8 mouse cellular contexts compared by ENCODE assay signal in genomic region chr3:129879131-129879757, GRCm38 (mm10). TPM values are rescaled to one million over a fixed set of nuclear protein-coding genes. Genes with fewer than 3 reads are reported as not detected.
A peak's percentile ranks its signal among the peaks of the same experiment; 100 is the strongest.
DNase-seq lines count a peak whose midpoint lies in the region; ATAC-seq and TF ChIP-seq lines count a peak whose summit lies in the region.

No protein-coding gene starts in this region.

- peak overlapping the region; percentile 84 for H3K9ac ChIP-seq in forebrain, embryonic 16.5 days (replicated peaks; ENCODE audit: low read depth, low read length)
- H3K9ac ChIP-seq in hindbrain, postnatal 0 days (replicated peaks; ENCODE audit: low read length): peak overlapping the region; percentile 79
- H3K9ac ChIP-seq in liver, embryonic 13.5 days: peak overlapping the region; percentile 85

- ATAC-seq in erythroblast, adult 5-6 weeks (replicated peaks; ENCODE audit: low FRiP score, poor library complexity, severe bottlenecking): no peak
- peak; percentile 48 for ATAC-seq in forebrain, embryonic 16.5 days
- peak; percentile 54 for ATAC-seq in hindbrain, postnatal 0 days
- ATAC-seq in liver, embryonic 13.5 days (ENCODE audit: low read depth): peak; percentile 35
- no peak for ATAC-seq in activated CD4-positive, CD25-positive, alpha-beta regulatory T cell, adult 4 months

- H3K4me3 ChIP-seq in erythroblast, embryonic 14.5 days (replicated peaks): peak overlapping the region; percentile 86
- H3K4me3 ChIP-seq in forebrain, embryonic 16.5 days (replicated peaks; ENCODE audit: low read length): peak overlapping the region; percentile 80
- H3K4me3 ChIP-seq in hindbrain, postnatal 0 days (ENCODE audit: low read length): peak overlapping the region; percentile 76
- H3K4me3 ChIP-seq in liver, embryonic 13.5 days (replicated peaks): peak overlapping the region; percentile 78
- H3K4me3 ChIP-seq in myocyte: peak overlapping the region; percentile 60

- H3K9me3 ChIP-seq in erythroblast, embryonic 14.5 days (ENCODE audit: control insufficient read depth, low read length): no peaks in the 10 kb centered on the region
- H3K9me3 ChIP-seq in forebrain, embryonic 16.5 days (ENCODE audit: control insufficient read depth, low read length): no peaks in the 10 kb centered on the region
- H3K9me3 ChIP-seq in hindbrain, postnatal 0 days (ENCODE audit: low read length): no peaks in the 10 kb centered on the region
- no peaks in the 10 kb centered on the region for H3K9me3 ChIP-seq in liver, embryonic 13.5 days (replicated peaks)

- no peaks in the 10 kb centered on the region for H3K79me2 ChIP-seq in myocyte (ENCODE audit: control insufficient read depth, insufficient read depth)

- H3K27ac ChIP-seq in forebrain, embryonic 16.5 days (ENCODE audit: low read length): no peak overlapping the region
- H3K27ac ChIP-seq in hindbrain, postnatal 0 days: peak overlapping the region; percentile 79; the same call in 1 of the 2 replicates
- peak overlapping the region; percentile 80 for H3K27ac ChIP-seq in liver, embryonic 13.5 days

- H3K4me2 ChIP-seq in forebrain, embryonic 16.5 days (ENCODE audit: low read length): peak overlapping the region; percentile 86
- peak overlapping the region; percentile 96 for H3K4me2 ChIP-seq in hindbrain, postnatal 0 days (ENCODE audit: low read depth, low read length)
- H3K4me2 ChIP-seq in liver, embryonic 13.5 days: peak overlapping the region; percentile 91
- peak overlapping the region; percentile 55 for H3K4me2 ChIP-seq in myocyte (ENCODE audit: low read depth)

- H3ac ChIP-seq in myocyte (ENCODE audit: control insufficient read depth, insufficient read length): peak overlapping the region; percentile 52

- TF ChIP-seq CTCF in hindbrain, postnatal 0 days (IDR thresholded peaks at IDR 0.05; ENCODE audit: low read depth): no peak

- peak; percentile 73 for DNase-seq in adrenal gland, postnatal 10 days
- DNase-seq in hindbrain, postnatal 0 days (ENCODE audit: low spot score): peak; percentile 40
- DNase-seq in liver, embryonic 13.5 days: no peak

- WGBS in forebrain, embryonic 16.5 days: under 1% methylated on average over 25 of the region's 25 CpGs
- 1% methylated on average over 24 of the region's 25 CpGs for WGBS in hindbrain, postnatal 0 days
- WGBS in liver, embryonic 13.5 days (ENCODE audit: insufficient replicate concordance): under 1% methylated on average over 25 of the region's 25 CpGs

- H3K36me3 ChIP-seq in erythroblast, embryonic 14.5 days (ENCODE audit: control insufficient read depth): peaks cover 3% of the 10 kb centered on the region
- no peaks in the 10 kb centered on the region for H3K36me3 ChIP-seq in forebrain, embryonic 16.5 days (ENCODE audit: control insufficient read depth, insufficient read depth)
- no peaks in the 10 kb centered on the region for H3K36me3 ChIP-seq in hindbrain, postnatal 0 days (ENCODE audit: insufficient read depth, low read length)
- 0 out of 2 replicates have a peak, but pooled peaks cover 6% of the 10 kb centered on the region for H3K36me3 ChIP-seq in liver, embryonic 13.5 days
- H3K36me3 ChIP-seq in myocyte (ENCODE audit: control insufficient read depth, insufficient read depth): no peaks in the 10 kb centered on the region

- H3K27me3 ChIP-seq in erythroblast, embryonic 14.5 days (ENCODE audit: control insufficient read depth): no peaks in the 10 kb centered on the region
- no peaks in the 10 kb centered on the region for H3K27me3 ChIP-seq in forebrain, embryonic 16.5 days (replicated peaks; ENCODE audit: control insufficient read depth, insufficient read depth, low read length)
- H3K27me3 ChIP-seq in hindbrain, postnatal 0 days (ENCODE audit: insufficient read depth, low read length): no peaks in the 10 kb centered on the region
- H3K27me3 ChIP-seq in liver, embryonic 13.5 days: no peaks in the 10 kb centered on the region
- H3K27me3 ChIP-seq in myocyte (ENCODE audit: control insufficient read depth, insufficient read depth, insufficient read length): no peaks in the 10 kb centered on the region

- no peak for TF ChIP-seq POLR2A in myocyte (IDR thresholded peaks at IDR 0.05; ENCODE audit: insufficient read length, low read depth)

- peaks cover 61% of the 10 kb centered on the region for H3K4me1 ChIP-seq in erythroblast, embryonic 14.5 days (ENCODE audit: control insufficient read depth)
- peaks cover 11% of the 10 kb centered on the region for H3K4me1 ChIP-seq in forebrain, embryonic 16.5 days (replicated peaks; ENCODE audit: control insufficient read depth, insufficient read depth, low read length)
- peaks cover 9% of the 10 kb centered on the region for H3K4me1 ChIP-seq in hindbrain, postnatal 0 days (ENCODE audit: insufficient read depth, low read length)
- peaks cover 56% of the 10 kb centered on the region for H3K4me1 ChIP-seq in liver, embryonic 13.5 days (replicated peaks)

TF ChIP-seq in myocyte, 11 proteins besides CTCF, POLR2A, EP300 and RAD21 (continues in another document):
- no peak for TF ChIP-seq TCF3 (IDR thresholded peaks at IDR 0.05; ENCODE audit: insufficient read length, low read depth)

RNA-seq across cellular contexts. Expression of gene Pla2g12a, which starts 0.8 kb away (rescaled TPM):
- polyA plus RNA-seq in erythroblast, embryonic 14.5 days (2012): 4.0 and 4.1 TPM in 2 replicates
- 16.1 and 29.0 TPM in 2 replicates for total RNA-seq in erythroblast, adult 5-6 weeks (2015; ENCODE audit: low replicate concordance)
- total RNA-seq in erythroblast, adult 5-6 weeks (2017; ENCODE audit: low replicate concordance): 25.8 and 27.9 TPM in 2 replicates
- 10 to 100 TPM; 54.1 to 58.0 TPM for total RNA-seq in adrenal gland, postnatal 10 days (2021)
- 32.2 and 34.0 TPM in 2 replicates for polyA plus RNA-seq in forebrain, embryonic 16.5 days (2015; fragmentation: Nextera tagmentation; extraction: Ambion mirVana)
- total RNA-seq in hindbrain, postnatal 0 days (2014; rRNA removed): 28.5 and 31.3 TPM in 2 replicates
- polyA plus RNA-seq in hindbrain, postnatal 0 days (2015; fragmentation: Nextera tagmentation; extraction: Ambion mirVana): 52.9 and 53.3 TPM in 2 replicates
- polyA plus RNA-seq in liver, embryonic 13.5 days (2015; fragmentation: Nextera tagmentation; extraction: Ambion mirVana): 88.8 and 96.7 TPM in 2 replicates
- 31.3 TPM for polyA plus RNA-seq in myocyte (2012; fragmentation: generic; extraction: Trizol)
- 1 to 10 TPM; 1.7 to 2.2 TPM for polyA plus RNA-seq in activated CD4-positive, CD25-positive, alpha-beta regulatory T cell, adult 4 months (2017; shearing (Covaris generic))

RNA-seq across cellular contexts. Expression of gene Casp6, which starts 22.0 kb away (rescaled TPM):
- polyA plus RNA-seq in erythroblast, embryonic 14.5 days (2012): 0.47 and 0.62 TPM in 2 replicates
- total RNA-seq in erythroblast, adult 5-6 weeks (2015; ENCODE audit: low replicate concordance): 4.6 and 20.6 TPM in 2 replicates
- total RNA-seq in erythroblast, adult 5-6 weeks (2017; ENCODE audit: low replicate concordance): 3.6 and 6.9 TPM in 2 replicates
- total RNA-seq in adrenal gland, postnatal 10 days (2021): 10 to 100 TPM; 35.3 to 39.9 TPM
- 27.4 and 29.1 TPM in 2 replicates for polyA plus RNA-seq in forebrain, embryonic 16.5 days (2015; fragmentation: Nextera tagmentation; extraction: Ambion mirVana)
- total RNA-seq in hindbrain, postnatal 0 days (2014; rRNA removed): 5.0 and 10.6 TPM in 2 replicates
- 17.5 and 25.3 TPM in 2 replicates for polyA plus RNA-seq in hindbrain, postnatal 0 days (2015; fragmentation: Nextera tagmentation; extraction: Ambion mirVana)
- 38.4 and 43.5 TPM in 2 replicates for polyA plus RNA-seq in liver, embryonic 13.5 days (2015; fragmentation: Nextera tagmentation; extraction: Ambion mirVana)
- polyA plus RNA-seq in myocyte (2012; fragmentation: generic; extraction: Trizol): 12.7 TPM
- polyA plus RNA-seq in activated CD4-positive, CD25-positive, alpha-beta regulatory T cell, adult 4 months (2017; shearing (Covaris generic)): 10 to 100 TPM; 67.0 to 84.2 TPM

RNA-seq across cellular contexts. Expression of gene Cfi, which starts 43.6 kb away (rescaled TPM):
- 0.02 TPM in 1 of 2 replicates, not detected in the other for polyA plus RNA-seq in erythroblast, embryonic 14.5 days (2012)
- not detected in 2 replicates for total RNA-seq in erythroblast, adult 5-6 weeks (2015; ENCODE audit: low replicate concordance)
- total RNA-seq in erythroblast, adult 5-6 weeks (2017; ENCODE audit: low replicate concordance): not detected in 2 replicates
- 100 to 1,000 TPM in 1 of 2 experiments, 10 to 100 TPM in 1; 47.0 to 127 TPM for total RNA-seq in adrenal gland, postnatal 10 days (2021)
- 0.22 and 0.26 TPM in 2 replicates for polyA plus RNA-seq in forebrain, embryonic 16.5 days (2015; fragmentation: Nextera tagmentation; extraction: Ambion mirVana)
- 0.22 TPM in 1 of 2 replicates, not detected in the other for total RNA-seq in hindbrain, postnatal 0 days (2014; rRNA removed)
- 0.33 and 0.55 TPM in 2 replicates for polyA plus RNA-seq in hindbrain, postnatal 0 days (2015; fragmentation: Nextera tagmentation; extraction: Ambion mirVana)
- 112 and 141 TPM in 2 replicates for polyA plus RNA-seq in liver, embryonic 13.5 days (2015; fragmentation: Nextera tagmentation; extraction: Ambion mirVana)
- polyA plus RNA-seq in myocyte (2012; fragmentation: generic; extraction: Trizol): not detected
- polyA plus RNA-seq in activated CD4-positive, CD25-positive, alpha-beta regulatory T cell, adult 4 months (2017; shearing (Covaris generic)): not detected

RNA-seq across cellular contexts. Expression of gene Gar1, which starts 48.0 kb away (rescaled TPM):
- 2.4 and 3.4 TPM in 2 replicates for polyA plus RNA-seq in erythroblast, embryonic 14.5 days (2012)
- 14.4 and 15.3 TPM in 2 replicates for total RNA-seq in erythroblast, adult 5-6 weeks (2015; ENCODE audit: low replicate concordance)
- total RNA-seq in erythroblast, adult 5-6 weeks (2017; ENCODE audit: low replicate concordance): 12.7 and 14.8 TPM in 2 replicates
- 10 to 100 TPM; 57.0 to 65.8 TPM for total RNA-seq in adrenal gland, postnatal 10 days (2021)
- polyA plus RNA-seq in forebrain, embryonic 16.5 days (2015; fragmentation: Nextera tagmentation; extraction: Ambion mirVana): 44.7 and 45.3 TPM in 2 replicates
- total RNA-seq in hindbrain, postnatal 0 days (2014; rRNA removed): 1.7 and 5.1 TPM in 2 replicates
- polyA plus RNA-seq in hindbrain, postnatal 0 days (2015; fragmentation: Nextera tagmentation; extraction: Ambion mirVana): 37.0 and 37.3 TPM in 2 replicates
- polyA plus RNA-seq in liver, embryonic 13.5 days (2015; fragmentation: Nextera tagmentation; extraction: Ambion mirVana): 64.9 and 69.0 TPM in 2 replicates
- 89.0 TPM for polyA plus RNA-seq in myocyte (2012; fragmentation: generic; extraction: Trizol)
- 10 to 100 TPM; 13.9 to 19.1 TPM for polyA plus RNA-seq in activated CD4-positive, CD25-positive, alpha-beta regulatory T cell, adult 4 months (2017; shearing (Covaris generic))

RNA-seq across cellular contexts. Expression of gene Rrh, which starts 56.9 kb away (rescaled TPM):
- 0.02 TPM in 1 of 2 replicates, not detected in the other for polyA plus RNA-seq in erythroblast, embryonic 14.5 days (2012)
- total RNA-seq in erythroblast, adult 5-6 weeks (2015; ENCODE audit: low replicate concordance): not detected in 2 replicates
- total RNA-seq in erythroblast, adult 5-6 weeks (2017; ENCODE audit: low replicate concordance): not detected in 2 replicates
- total RNA-seq in adrenal gland, postnatal 10 days (2021): under 1 TPM in 1 of 2 experiments, not detected in 1; 0.27 TPM
- 0.25 TPM in 1 of 2 replicates, not detected in the other for polyA plus RNA-seq in forebrain, embryonic 16.5 days (2015; fragmentation: Nextera tagmentation; extraction: Ambion mirVana)
- total RNA-seq in hindbrain, postnatal 0 days (2014; rRNA removed): 0.11 and 0.52 TPM in 2 replicates
- polyA plus RNA-seq in hindbrain, postnatal 0 days (2015; fragmentation: Nextera tagmentation; extraction: Ambion mirVana): 0.33 and 0.41 TPM in 2 replicates
- polyA plus RNA-seq in liver, embryonic 13.5 days (2015; fragmentation: Nextera tagmentation; extraction: Ambion mirVana): 0.03 and 0.12 TPM in 2 replicates
- not detected for polyA plus RNA-seq in myocyte (2012; fragmentation: generic; extraction: Trizol)
- polyA plus RNA-seq in activated CD4-positive, CD25-positive, alpha-beta regulatory T cell, adult 4 months (2017; shearing (Covaris generic)): not detected

Comparison
In these comparisons a context has a peak if more than half of its experiments do, and no peak if none do; other contexts are left out.
1. ATAC-seq: peak in forebrain, embryonic 16.5 days (single experiment), hindbrain, postnatal 0 days (single experiment) and liver, embryonic 13.5 days (single experiment); none in erythroblast, adult 5-6 weeks (single experiment) and activated CD4-positive, CD25-positive, alpha-beta regulatory T cell, adult 4 months (single experiment).
2. RNA of gene Cfi, which starts 43.6 kb away (polyA plus RNA-seq): 112 to 141 TPM in liver, embryonic 13.5 days; 0.33 to 0.55 TPM in hindbrain, postnatal 0 days, 0.22 to 0.26 TPM in forebrain, embryonic 16.5 days, 0.02 TPM in erythroblast, embryonic 14.5 days, not detected in myocyte (single experiment) and not detected in activated CD4-positive, CD25-positive, alpha-beta regulatory T cell, adult 4 months; every median in the first group is over 10 times any median in the second.
3. Peak in every context shown above with its lines, with median percentiles within 50 percentile points of each other: H3K4me3 ChIP-seq, H3K4me2 ChIP-seq and H3K9ac ChIP-seq.